Mouse (Mus musculus) 416B (cell line): Measurements from ENCODE around the gene Slc26a5.

ENCODE experiments used
- DNase-seq: peaks from one replicate; pipeline ENCODE4 v3.0.0; 2011; ENCODE audit warnings: low read depth

Slc26a5 gene

GRCm38 (mm10) chr5:21804837-21805236 lies 60.6 kb downstream of the Slc26a5 start:
- no peak for DNase-seq

- no peak for DNase-seq
Observed at GRCm38 (mm10) chr5:21803691-21804188, 61.7 kb downstream of the Slc26a5 start.

- DNase-seq, result no peak
Observed at GRCm38 (mm10) chr5:21802907-21803306, 62.5 kb downstream of the Slc26a5 start.

- DNase-seq, result no peak
Observed at GRCm38 (mm10) chr5:21792166-21792565, 73.2 kb downstream of the Slc26a5 start.

- DNase-seq, result no peak
Observed at GRCm38 (mm10) chr5:21789061-21789460, 76.3 kb downstream of the Slc26a5 start.

GRCm38 (mm10) chr5:21787186-21788105 lies 78.0 kb downstream of the Slc26a5 start:
- no peak for DNase-seq

- peak; percentile 94 for DNase-seq
Observed at GRCm38 (mm10) chr5:21786258-21787185, 78.9 kb downstream of the Slc26a5 start.

GRCm38 (mm10) chr5:21785776-21786175 lies 79.6 kb downstream of the Slc26a5 start:
- DNase-seq, result peak; percentile 67

- DNase-seq, result peak; percentile 93
Observed at GRCm38 (mm10) chr5:21785053-21785452, 80.4 kb downstream of the Slc26a5 start, which contains the start of the genes Dnajc2 and Psmc2. Gene Dnajc2, minus strand, starts transcription at chr5:21785251. Gene Psmc2, plus strand, starts transcription at chr5:21785283.

- DNase-seq, result peak; percentile 63
Observed at GRCm38 (mm10) chr5:21784161-21785052, 81.0 kb downstream of the Slc26a5 start.

- no peak for DNase-seq
Observed at GRCm38 (mm10) chr5:21776491-21776890, 88.9 kb downstream of the Slc26a5 start.

GRCm38 (mm10) chr5:21769841-21770240 lies 95.6 kb downstream of the Slc26a5 start:
- no peak for DNase-seq

GRCm38 (mm10) chr5:21768506-21768905 lies 96.9 kb downstream of the Slc26a5 start:
- no peak for DNase-seq
